Mouse (Mus musculus) midbrain, embryonic 14.5 days (tissue): ENCODE results near the gene Msh5. TPM values are rescaled to one million over a fixed set of nuclear protein-coding genes. Genes with fewer than 3 reads are reported as not detected.

Experiments used
- ATAC-seq: fragments of 200-750 bp; cut with Nextera tagmentation; 2 replicates; pipeline ENCODE4 v1.8.0; 2017; ENCODE audit warnings: moderate number of reproducible peaks, moderate library complexity; ENCODE audit not compliant: low FRiP score, low TSS enrichment
- DNase-seq: peaks from one replicate; pipeline ENCODE4 v3.0.0-alpha.2; 2015
- H3K27ac ChIP-seq: fragments of 300-500 bp; sonication (generic); replicated peaks from 2 replicates; pipeline ENCODE4 v1.5.1; 2014; ENCODE audit warnings: mild to moderate bottlenecking, low read depth, low read length, moderate library complexity
- H3K27me3 ChIP-seq: fragments of 300-500 bp; sonication (generic); 2 replicates; pipeline ENCODE4 v1.6.1; 2014; ENCODE audit warnings: low read length, control low read depth, mixed read lengths; ENCODE audit not compliant: control insufficient read depth, insufficient read depth
- H3K36me3 ChIP-seq: fragments of 300-500 bp; sonication (generic); 2 replicates; pipeline ENCODE4 v1.6.1; 2014; ENCODE audit warnings: low read length, control low read depth; ENCODE audit not compliant: control insufficient read depth, insufficient read depth
- H3K4me1 ChIP-seq: fragments of 300-500 bp; sonication (generic); 2 replicates; pipeline ENCODE4 v1.6.1; 2014; ENCODE audit warnings: mild to moderate bottlenecking, antibody characterized with exemption, low read length, control low read depth; ENCODE audit not compliant: control insufficient read depth, insufficient read depth
- H3K4me2 ChIP-seq: fragments of 300-500 bp; sonication (generic); 2 replicates; pipeline ENCODE4 v1.6.1; 2014; ENCODE audit warnings: mild to moderate bottlenecking, low read length, moderate library complexity
- H3K4me3 ChIP-seq: fragments of 300-500 bp; sonication (generic); replicated peaks from 2 replicates; pipeline ENCODE4 v1.5.1; 2014; ENCODE audit warnings: low read depth, low read length
- H3K9ac ChIP-seq: fragments of 300-500 bp; sonication (generic); replicated peaks from 2 replicates; pipeline ENCODE4 v1.6.1; 2014; ENCODE audit warnings: mild to moderate bottlenecking, low read length, moderate library complexity
- H3K9me3 ChIP-seq: fragments of 300-500 bp; sonication (generic); 2 replicates; pipeline ENCODE4 v1.6.1; 2016; ENCODE audit warnings: low read length, control low read depth, mixed read lengths; ENCODE audit not compliant: control insufficient read depth
- WGBS: fragments of 180-500 bp; shearing (Covaris S2); extraction: QIAGEN DNeasy Blood & Tissue Kit; methylation state at CpG from one replicate; pipeline ENCODE4 v1.1.7; 2014; 5-methylcytosine and 5-hydroxymethylcytosine counted together
- polyA plus RNA-seq: library from polyadenylated mRNA; unstranded; fragments of >200 nt; fragmentation: Nextera tagmentation; extraction: Ambion mirVana; gene quantifications from 2 replicates; pipeline ENCODE4 v1.2.1, GENCODE M21; 2014

The Msh5 gene
- polyA plus RNA-seq, 1 experiment from 2014 or later: 2.8 TPM

GRCm38 (mm10) chr17:35074097-35074496, 27.6 kb upstream of the Msh5 start:
- Histone ChIP-seq H3K9ac (no peak overlapping the region), H3K27ac (no peak overlapping the region), H3K4me1 (no peaks in the 10 kb centered on the region), H3K36me3 (no peaks in the 10 kb centered on the region), H3K4me3 (no peak overlapping the region), H3K9me3 (no peaks in the 10 kb centered on the region), H3K27me3 (no peaks in the 10 kb centered on the region), H3K4me2 (no peak overlapping the region)
- ATAC-seq (no peak), DNase-seq (no peak)
- 60% methylated on average over 17 of the region's 17 CpGs for WGBS

GRCm38 (mm10) chr17:35071454-35071853, 24.9 kb upstream of the Msh5 start:
- ATAC-seq: no peak
- H3K9me3 ChIP-seq: no peaks in the 10 kb centered on the region
- 81% methylated on average over 9 of the region's 9 CpGs for WGBS

GRCm38 (mm10) chr17:35070556-35071229, 24.1 kb upstream of the Msh5 start:
- Histone ChIP-seq H3K9ac (no peak overlapping the region), H3K4me2 (no peak overlapping the region), H3K36me3 (no peaks in the 10 kb centered on the region), H3K4me1 (no peaks in the 10 kb centered on the region), H3K27ac (no peak overlapping the region), H3K4me3 (no peak overlapping the region), H3K9me3 (no peaks in the 10 kb centered on the region), H3K27me3 (no peaks in the 10 kb centered on the region; the same call in 1 of the 2 replicates)
- 68% methylated on average over 6 of the region's 6 CpGs for WGBS
- DNase-seq (no peak), ATAC-seq (no peak)

More at GRCm38 (mm10) chr17:35071454-35071853, 24.9 kb upstream of the Msh5 start:
- H3K9ac ChIP-seq: no peak overlapping the region
- no peak overlapping the region for H3K4me2 ChIP-seq
- no peaks in the 10 kb centered on the region for H3K36me3 ChIP-seq
- H3K27ac ChIP-seq: no peak overlapping the region
- no peak for DNase-seq
- no peaks in the 10 kb centered on the region for H3K4me1 ChIP-seq
- H3K27me3 ChIP-seq: no peaks in the 10 kb centered on the region; the same call in 1 of the 2 replicates
- no peak overlapping the region for H3K4me3 ChIP-seq

- Histone ChIP-seq H3K4me1 (0 out of 2 replicates have a peak, but pooled peaks cover 4% of the 10 kb centered on the region), H3K9ac (no peak overlapping the region), H3K9me3 (no peaks in the 10 kb centered on the region), H3K27me3 (peaks cover 18% of the 10 kb centered on the region; the same call in 1 of the 2 replicates), H3K36me3 (no peaks in the 10 kb centered on the region), H3K4me3 (no peak overlapping the region), H3K27ac (no peak overlapping the region), H3K4me2 (no peak overlapping the region)
- DNase-seq: no peak
- ATAC-seq: no peak
- WGBS: 88% methylated on average over 17 of the region's 17 CpGs
These were observed 21.8 kb upstream of the Msh5 start for GRCm38 (mm10) chr17:35068213-35068914.

GRCm38 (mm10) chr17:35066084-35066483, 19.5 kb upstream of the Msh5 start, which contains the start of gene Mpig6b:
Mpig6b (minus strand) TSS chr17:35066184.
- Histone ChIP-seq H3K4me2 (peak within 1 kb of the TSS; percentile 42), H3K9me3 (no peaks in the 10 kb centered on the region), H3K27me3 (peaks cover 18% of the 10 kb centered on the region; the same call in 1 of the 2 replicates), H3K9ac (no peak within 1 kb of the TSS), H3K4me1 (0 out of 2 replicates have a peak, but pooled peaks cover 4% of the 10 kb centered on the region), H3K4me3 (peak within 1 kb of the TSS; percentile 19), H3K36me3 (peaks cover 19% of the 10 kb centered on the region), H3K27ac (no peak within 1 kb of the TSS)
- no peak for DNase-seq
- ATAC-seq: no peak
- WGBS: 46% methylated on average over 10 of the region's 10 CpGs

- Histone ChIP-seq H3K4me2 (peak within 1 kb of the TSS; percentile 42), H3K27me3 (peaks cover 18% of the 10 kb centered on the region; the same call in 1 of the 2 replicates), H3K36me3 (peaks cover 24% of the 10 kb centered on the region), H3K9me3 (no peaks in the 10 kb centered on the region), H3K4me3 (peak within 1 kb of the TSS; percentile 19), H3K4me1 (peaks cover 11% of the 10 kb centered on the region), H3K9ac (peak within 1 kb of the TSS; percentile 20; the same call in 1 of the 2 replicates), H3K27ac (no peak within 1 kb of the TSS)
- DNase-seq (peak; percentile 39), ATAC-seq (no peak)
- 2% methylated on average over 48 of the region's 48 CpGs for WGBS
These were observed 18.7 kb upstream of the Msh5 start, which contains the start of gene Ly6g6c for GRCm38 (mm10) chr17:35064951-35065947. Ly6g6c (plus strand) TSS chr17:35065388.

GRCm38 (mm10) chr17:35064378-35064877, 17.9 kb upstream of the Msh5 start:
- H3K4me2 ChIP-seq: peak overlapping the region; percentile 42
- H3K9me3 ChIP-seq: no peaks in the 10 kb centered on the region
- peaks cover 24% of the 10 kb centered on the region for H3K36me3 ChIP-seq
- peaks cover 18% of the 10 kb centered on the region; the same call in 1 of the 2 replicates for H3K27me3 ChIP-seq
- peak overlapping the region; percentile 20; the same call in 1 of the 2 replicates for H3K9ac ChIP-seq
- no peak for DNase-seq
- no peak for ATAC-seq
- no peak overlapping the region for H3K27ac ChIP-seq
- WGBS: 33% methylated on average over 10 of the region's 10 CpGs
- peaks cover 16% of the 10 kb centered on the region for H3K4me1 ChIP-seq
- no peak overlapping the region for H3K4me3 ChIP-seq

- H3K4me1 ChIP-seq: peaks cover 17% of the 10 kb centered on the region
- peaks cover 18% of the 10 kb centered on the region; the same call in 1 of the 2 replicates for H3K27me3 ChIP-seq
- no peak overlapping the region for H3K4me2 ChIP-seq
- no peak overlapping the region for H3K4me3 ChIP-seq
- ATAC-seq (no peak), DNase-seq (no peak)
- H3K36me3 ChIP-seq: peaks cover 24% of the 10 kb centered on the region
- no peak overlapping the region for H3K9ac ChIP-seq
- H3K9me3 ChIP-seq: no peaks in the 10 kb centered on the region
- H3K27ac ChIP-seq: no peak overlapping the region
- 94% methylated on average over 3 of the region's 3 CpGs for WGBS
These were observed 16.9 kb upstream of the Msh5 start for GRCm38 (mm10) chr17:35063466-35063865.
